Mouse (Mus musculus) heart, adult 2 months (tissue): ENCODE measurements around the gene Prkag1.

Source experiments
- CTCF ChIP-seq: fragments of 200-600 bp; IDR thresholded peaks from 2 replicates; pipeline ENCODE4 v1.8.1; 2022; ENCODE audit warnings: antibody characterized with exemption, mild to moderate bottlenecking, moderate library complexity
- EP300 ChIP-seq: fragments of 200-500 bp; IDR thresholded peaks from 2 replicates; pipeline ENCODE4 v1.6.1; 2011; ENCODE audit warnings: low read depth, low read length, control low read depth; ENCODE audit not compliant: insufficient read depth
- POLR2A ChIP-seq: fragments of 200-500 bp; IDR thresholded peaks from 2 replicates; pipeline ENCODE4 v1.6.1; 2011; ENCODE audit warnings: mild to moderate bottlenecking, low read depth, low read length, control low read depth; ENCODE audit not compliant: insufficient read depth

DNA sequence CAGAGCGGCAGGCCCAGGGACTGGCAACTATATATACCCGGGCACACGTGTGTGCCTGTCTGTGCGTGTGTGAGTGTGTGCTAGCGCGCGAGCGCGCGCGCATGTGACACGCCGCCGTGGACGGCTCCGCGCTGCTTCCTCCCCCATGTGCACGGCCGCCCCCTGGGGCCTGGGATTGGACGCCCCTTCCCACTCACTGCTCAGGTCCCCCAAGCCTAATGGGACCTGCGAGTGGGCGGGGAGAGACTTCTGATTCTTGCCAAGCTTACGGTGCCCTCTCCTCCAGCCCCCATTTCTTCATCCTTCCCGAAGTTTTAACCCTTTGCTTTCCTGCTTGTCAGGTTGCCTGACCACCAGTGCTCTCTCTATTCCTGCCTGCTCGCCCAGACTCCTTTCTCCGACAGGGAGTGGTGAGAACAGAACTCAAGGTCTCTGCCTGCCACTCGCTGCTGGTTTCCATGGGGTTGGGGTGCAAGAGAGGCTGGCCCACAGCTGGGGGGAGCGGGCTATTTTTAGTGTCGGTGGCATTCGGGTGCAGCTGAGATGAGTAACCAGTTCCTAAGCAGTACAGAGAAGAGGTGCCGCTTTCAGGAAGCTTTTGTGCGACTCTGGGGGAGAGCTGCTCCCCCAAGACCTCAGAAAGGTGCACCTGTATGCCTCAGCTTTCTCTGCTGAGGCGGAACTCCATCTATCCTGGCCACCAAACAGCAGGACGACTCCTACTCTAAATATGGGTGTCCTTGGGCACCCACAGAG is 23.2 kb downstream of the Prkag1 start:
- TF ChIP-seq POLR2A: no peak
- no peak for TF ChIP-seq CTCF
- no peak for TF ChIP-seq EP300
